Mouse (Mus musculus): Measurements from ENCODE around the gene Slbp. TPM values are rescaled to one million over a fixed set of nuclear protein-coding genes. Genes with fewer than 3 reads are reported as not detected.
A peak's percentile ranks its signal among the peaks of the same experiment; 100 is the strongest.

Slbp gene
- total RNA-seq, 2 experiments from 2014 or later: 23.6 to 27.7 TPM

DNA sequence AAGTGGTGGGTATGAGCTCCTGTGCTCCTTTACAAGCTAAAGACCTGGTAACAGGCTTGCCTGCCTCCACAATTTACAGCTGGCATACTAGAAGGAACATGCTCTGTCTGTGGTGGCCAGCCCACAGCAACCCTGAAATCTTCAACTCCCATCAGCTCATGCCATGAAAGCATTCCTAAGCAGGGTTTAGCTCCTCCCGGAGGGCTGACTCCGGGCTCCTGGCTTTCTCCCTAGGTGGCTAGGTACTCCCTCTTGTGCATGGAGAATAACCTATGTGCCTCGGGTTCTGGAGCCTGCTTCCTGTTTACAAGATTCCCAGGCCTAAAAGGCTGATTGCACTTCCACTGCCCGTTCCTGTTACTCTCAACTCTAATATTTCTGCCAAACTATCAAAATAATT is 13.5 kb downstream of the Slbp start:
- intact Hi-C loops (cut with DNase I): no loop called here
- no peak for DNase-seq (ENCODE audit: low spot score in 2 of 2)

DNA sequence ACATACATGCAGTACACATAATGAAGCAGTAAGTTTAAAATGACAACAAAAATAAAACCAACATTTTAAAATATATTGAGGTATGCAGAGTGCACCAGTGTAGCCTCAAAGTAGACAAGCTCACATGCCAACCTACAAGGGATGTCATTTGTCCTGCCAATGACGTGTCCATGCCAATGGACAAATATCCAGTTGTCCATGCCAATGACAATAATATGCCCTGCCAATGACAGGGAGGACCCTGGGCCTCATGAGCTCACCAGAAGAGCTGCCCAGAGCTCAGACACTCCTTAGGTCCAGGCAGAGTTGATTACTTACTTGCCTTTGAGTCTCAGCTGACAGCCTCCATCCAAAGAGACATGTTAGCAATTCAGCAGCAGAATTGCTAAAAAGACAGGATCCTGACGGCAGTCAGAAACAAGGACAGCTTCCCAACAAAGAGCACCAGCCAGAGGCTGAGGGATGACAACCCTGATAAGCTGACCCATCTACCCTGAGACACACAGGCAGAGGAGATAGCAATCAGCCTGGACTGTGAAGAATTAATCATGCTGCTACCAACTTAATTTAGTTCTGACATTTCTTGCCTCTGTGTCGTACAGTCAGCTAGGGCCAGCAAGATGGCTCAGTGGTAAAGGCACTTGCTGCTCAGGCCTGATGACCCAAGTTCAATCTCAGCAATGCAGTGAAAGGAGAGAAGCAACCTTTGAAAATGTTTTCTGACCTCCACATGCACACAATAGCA is 14.6 kb downstream of the Slbp start:
- intact Hi-C loops (cut with DNase I): no loop called here

DNA sequence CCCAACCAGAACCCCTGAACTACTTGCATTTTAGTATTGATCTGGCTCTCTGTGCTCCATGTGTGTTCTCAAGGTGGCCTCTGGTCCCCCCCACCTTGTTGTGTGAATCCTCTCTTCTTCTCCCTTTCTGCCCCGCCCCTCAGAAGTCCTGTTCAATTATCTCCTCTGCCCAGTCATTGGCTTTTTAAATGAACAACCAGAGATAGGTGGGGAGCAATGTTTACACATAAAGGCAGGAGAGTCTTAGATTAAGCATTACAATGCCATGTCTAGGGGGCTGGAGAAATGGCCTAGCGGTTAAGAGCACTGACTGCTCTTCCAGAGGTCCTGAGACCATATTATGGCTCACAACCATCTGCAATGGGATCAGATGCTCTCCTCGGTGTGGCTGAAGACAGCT is 17.0 kb downstream of the Slbp start:
- no peak for DNase-seq (ENCODE audit: low spot score in 2 of 2)
- intact Hi-C loops (cut with DNase I): no loop called here

More for the DNA sequence above, 14.6 kb downstream of the Slbp start:
- DNase-seq (ENCODE audit: low spot score in 2 of 2): no peak

DNA sequence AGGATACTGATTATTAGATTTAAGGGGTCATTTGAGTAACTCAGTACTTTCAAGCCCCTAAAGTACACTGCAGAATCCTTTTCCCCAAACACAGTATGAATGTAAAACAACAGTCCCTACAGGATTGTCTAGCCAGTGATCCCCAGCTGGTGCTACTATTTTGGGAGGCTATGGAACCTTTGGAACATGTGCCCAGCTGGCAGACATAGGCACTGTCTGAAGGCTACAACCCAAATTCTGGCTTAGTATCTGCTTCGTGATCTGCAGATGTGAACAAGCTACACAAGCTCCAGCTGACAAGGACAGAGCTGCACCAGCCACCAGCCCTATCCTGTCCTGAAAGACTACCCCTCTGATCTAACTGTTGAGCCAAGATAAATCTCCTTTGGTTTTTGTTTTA is 19.8 kb downstream of the Slbp start:
- DNase-seq (ENCODE audit: low spot score in 2 of 2): peak in 1 of 2 experiments; percentile 51
- intact Hi-C loops (cut with DNase I): no loop called here

DNA sequence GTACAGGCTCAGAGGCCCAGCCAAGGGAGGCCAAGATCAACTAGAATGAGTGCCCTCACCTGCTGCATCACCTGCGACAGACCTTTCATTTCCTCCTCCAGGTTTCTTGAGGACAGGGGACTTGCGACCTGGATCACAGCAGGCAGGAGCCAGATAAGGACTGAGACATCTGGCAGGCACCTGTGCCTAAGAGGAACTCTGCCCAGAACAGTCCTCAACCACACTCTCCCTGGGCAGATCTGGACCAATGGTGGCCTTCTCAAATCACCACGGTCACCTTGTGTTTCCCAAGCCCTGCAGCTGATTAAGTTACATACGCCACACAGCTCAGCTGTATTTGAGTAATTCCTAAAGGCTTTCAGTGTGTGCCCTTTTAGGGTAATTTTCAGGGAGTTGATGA is 21.8 kb downstream of the Slbp start:
- intact Hi-C loops (cut with DNase I): no loop called here
- DNase-seq (ENCODE audit: low spot score in 2 of 2): no peak

DNA sequence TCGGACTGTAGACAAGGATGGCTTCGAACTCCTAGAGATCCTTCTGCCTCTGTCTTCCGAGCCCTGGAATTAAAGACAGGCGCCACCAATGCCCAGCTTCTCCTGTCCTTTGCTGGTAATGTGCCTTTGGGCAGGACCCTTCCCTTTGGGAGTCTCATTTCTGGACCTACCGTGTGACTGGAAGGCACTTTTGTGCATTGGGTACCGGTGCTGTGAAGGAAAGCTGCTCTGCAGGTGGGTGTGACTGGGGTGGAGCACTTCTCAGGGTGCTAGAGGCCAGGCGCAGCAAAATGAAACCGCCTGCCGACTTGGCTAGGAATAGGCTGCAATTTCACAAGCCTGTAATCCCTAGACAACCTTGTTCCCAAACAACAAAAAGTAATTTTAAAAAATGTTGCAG is 22.3 kb downstream of the Slbp start:
- intact Hi-C loops (cut with DNase I): no loop called here
- DNase-seq (ENCODE audit: low spot score in 2 of 2): peak in 1 of 2 experiments; percentile 27

GRCm38 (mm10) chr5:33629301-33629987 is 22.9 kb downstream of the Slbp start, which contains the start of the genes Fam53a and Gm9903:
Fam53a (minus strand) TSS chr5:33629635.
Gm9903 (plus strand) TSS chr5:33629925.
- peak; percentile 99 to 100 for DNase-seq (ENCODE audit: low spot score in 2 of 2)
- intact Hi-C loops (cut with DNase I): no loop called here

DNA sequence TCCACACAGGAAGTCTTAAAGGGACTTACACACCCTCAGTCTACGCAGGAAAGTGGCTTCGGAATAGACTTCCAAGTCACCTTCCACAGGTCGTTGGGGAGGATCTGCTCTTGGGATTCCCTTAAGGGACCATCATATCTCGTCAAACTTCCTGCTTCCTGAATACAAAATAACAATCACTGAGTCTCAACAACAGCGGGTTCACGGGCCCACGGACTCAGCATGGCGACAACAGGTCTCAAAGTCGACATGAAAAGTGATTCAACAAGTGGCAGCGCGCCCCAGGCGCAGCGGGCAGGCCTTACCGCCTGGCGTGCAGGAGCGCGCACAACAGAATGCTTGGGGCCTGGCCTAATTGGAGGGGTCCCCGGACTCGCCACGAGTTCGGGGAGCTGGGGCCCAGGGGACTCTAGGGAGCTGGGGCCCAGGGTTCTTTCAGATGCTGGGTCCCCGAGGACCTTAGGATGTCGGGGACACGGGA is 23.5 kb downstream of the Slbp start:
- peak; percentile 40 to 46 for DNase-seq (ENCODE audit: low spot score in 2 of 2)
- intact Hi-C loops (cut with DNase I): no loop called here

GRCm38 (mm10) chr5:33627968-33628367 is 24.4 kb downstream of the Slbp start:
- no peak for DNase-seq (ENCODE audit: low spot score in 2 of 2)
- intact Hi-C loops (cut with DNase I): no loop called here

DNA sequence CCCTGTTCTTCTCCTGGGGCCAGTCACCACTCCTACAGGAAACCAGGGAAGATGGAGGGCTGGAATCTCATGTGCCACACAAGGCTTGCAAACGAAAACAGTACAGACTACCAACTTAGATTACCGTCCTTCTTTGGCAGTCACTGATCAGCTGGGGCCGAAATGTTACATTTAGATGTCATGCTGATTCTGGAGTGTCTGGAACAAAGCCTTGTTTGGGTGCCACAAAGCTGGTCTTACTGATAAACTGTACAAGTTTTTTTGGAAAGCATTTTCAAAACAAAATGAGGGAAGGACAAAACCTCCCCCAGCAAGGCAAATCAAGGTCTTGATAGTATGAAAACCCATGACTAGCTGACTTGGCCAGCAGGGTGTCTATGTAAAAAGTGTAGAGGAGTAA is 28.6 kb downstream of the Slbp start:
- DNase-seq (ENCODE audit: low spot score in 2 of 2): no peak
- intact Hi-C loops (cut with DNase I): no loop called here

DNA sequence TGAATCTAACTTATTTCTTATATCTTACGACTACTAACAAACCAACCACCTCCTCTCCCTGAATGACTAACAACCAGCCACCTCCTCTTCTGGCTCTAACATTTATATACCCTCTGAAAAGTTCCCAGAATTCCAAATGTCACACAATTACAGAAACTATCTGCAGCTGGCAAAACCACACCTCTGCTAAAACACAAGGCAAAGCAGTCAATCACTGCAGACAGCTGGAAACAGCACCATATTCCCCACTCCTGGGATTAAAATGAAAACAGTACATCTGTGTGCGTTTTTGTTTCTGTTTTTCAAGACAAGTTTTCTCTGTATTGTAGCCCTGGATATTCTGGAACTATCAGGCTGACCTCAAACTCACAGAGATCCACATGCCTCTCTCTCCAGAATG is 29.7 kb downstream of the Slbp start:
- intact Hi-C loops (cut with DNase I): no loop called here
- DNase-seq (ENCODE audit: low spot score in 2 of 2): no peak

DNA sequence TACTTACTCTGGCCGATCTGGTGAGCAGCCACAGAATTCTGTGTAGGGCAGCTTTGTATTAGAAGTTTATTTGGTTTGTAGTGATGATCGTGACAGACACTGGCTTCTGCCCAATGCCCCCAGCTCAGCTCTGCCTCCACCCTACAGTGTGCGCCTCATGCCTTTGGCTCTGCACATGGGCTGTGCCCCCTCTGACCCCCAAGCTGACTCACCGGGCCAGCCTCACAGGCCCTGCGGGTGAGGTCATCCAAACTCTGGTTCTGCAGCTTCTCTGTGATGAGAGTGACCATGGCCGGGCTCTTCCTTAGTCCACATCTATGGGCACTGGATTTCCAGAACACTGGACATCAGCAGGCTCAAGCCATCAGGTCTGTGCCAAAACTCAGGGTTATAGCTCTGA is 38.0 kb downstream of the Slbp start:
- intact Hi-C loops (cut with DNase I): no loop called here
- no peak for DNase-seq (ENCODE audit: low spot score in 2 of 2)

GRCm38 (mm10) chr5:33611795-33612194 is 40.6 kb downstream of the Slbp start:
- DNase-seq (ENCODE audit: low spot score in 2 of 2): no peak
- intact Hi-C loops (cut with DNase I): no loop called here

DNA sequence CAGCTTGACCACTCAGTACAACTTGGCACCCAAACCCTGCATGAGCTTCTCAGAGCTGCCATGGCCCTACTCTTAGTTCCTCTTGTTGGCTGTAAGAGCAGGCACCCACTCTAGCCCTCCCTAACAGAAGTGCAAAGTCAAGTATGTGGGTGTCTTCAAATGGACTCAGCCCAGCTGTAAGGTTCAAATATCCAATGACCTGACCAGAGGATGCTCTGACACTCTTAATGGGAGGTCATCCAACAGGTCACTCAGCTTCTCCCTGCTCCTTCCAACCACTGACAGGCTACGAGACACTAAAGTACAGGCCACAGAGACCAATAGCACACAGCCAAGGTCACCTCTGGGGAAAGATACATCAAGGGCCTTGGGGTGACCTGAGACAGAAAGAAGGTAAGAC is 43.1 kb downstream of the Slbp start:
- DNase-seq (ENCODE audit: low spot score in 2 of 2): no peak
- intact Hi-C loops (cut with DNase I): no loop called here

GRCm38 (mm10) chr5:33607434-33607833 is 44.9 kb downstream of the Slbp start:
- no peak for DNase-seq (ENCODE audit: low spot score in 2 of 2)
- intact Hi-C loops (cut with DNase I): no loop called here

GRCm38 (mm10) chr5:33606631-33607030 is 45.7 kb downstream of the Slbp start:
- intact Hi-C loops (cut with DNase I): no loop called here
- no peak for DNase-seq (ENCODE audit: low spot score in 2 of 2)

GRCm38 (mm10) chr5:33605314-33605713 is 47.1 kb downstream of the Slbp start:
- no peak for DNase-seq (ENCODE audit: low spot score in 2 of 2)
- intact Hi-C loops (cut with DNase I): no loop called here

GRCm38 (mm10) chr5:33593620-33594019 is 58.8 kb downstream of the Slbp start:
- intact Hi-C loops (cut with DNase I): no loop called here
- DNase-seq (ENCODE audit: low spot score in 2 of 2): no peak

GRCm38 (mm10) chr5:33589221-33589888 is 63.0 kb downstream of the Slbp start:
- DNase-seq (ENCODE audit: low spot score in 2 of 2): peak; percentile 68 to 80
- intact Hi-C loops (cut with DNase I): loop anchor here (1.0 kb wide), 1 partner anchor 195 kb away; no protein-coding TSS in a partner anchor

GRCm38 (mm10) chr5:33588066-33588465 is 64.3 kb downstream of the Slbp start:
- no peak for DNase-seq (ENCODE audit: low spot score in 2 of 2)
- intact Hi-C loops (cut with DNase I): no loop called here

All from left cerebral cortex, postnatal 14 days (tissue).